Mouse (Mus musculus) midbrain, embryonic 14.5 days (tissue): ENCODE data around the gene Col9a3. TPM values are rescaled to one million over a fixed set of nuclear protein-coding genes. Genes with fewer than 3 reads are reported as not detected.

ENCODE experiments used
- ATAC-seq: fragments of 200-750 bp; cut with Nextera tagmentation; 2 replicates; pipeline ENCODE4 v1.8.0; 2017; ENCODE audit warnings: moderate number of reproducible peaks, moderate library complexity; ENCODE audit not compliant: low FRiP score, low TSS enrichment
- DNase-seq: peaks from one replicate; pipeline ENCODE4 v3.0.0-alpha.2; 2015
- H3K27ac ChIP-seq: fragments of 300-500 bp; sonication (generic); replicated peaks from 2 replicates; pipeline ENCODE4 v1.5.1; 2014; ENCODE audit warnings: mild to moderate bottlenecking, low read depth, low read length, moderate library complexity
- H3K27me3 ChIP-seq: fragments of 300-500 bp; sonication (generic); 2 replicates; pipeline ENCODE4 v1.6.1; 2014; ENCODE audit warnings: low read length, control low read depth, mixed read lengths; ENCODE audit not compliant: control insufficient read depth, insufficient read depth
- H3K36me3 ChIP-seq: fragments of 300-500 bp; sonication (generic); 2 replicates; pipeline ENCODE4 v1.6.1; 2014; ENCODE audit warnings: low read length, control low read depth; ENCODE audit not compliant: control insufficient read depth, insufficient read depth
- H3K4me1 ChIP-seq: fragments of 300-500 bp; sonication (generic); 2 replicates; pipeline ENCODE4 v1.6.1; 2014; ENCODE audit warnings: mild to moderate bottlenecking, antibody characterized with exemption, low read length, control low read depth; ENCODE audit not compliant: control insufficient read depth, insufficient read depth
- H3K4me2 ChIP-seq: fragments of 300-500 bp; sonication (generic); 2 replicates; pipeline ENCODE4 v1.6.1; 2014; ENCODE audit warnings: mild to moderate bottlenecking, low read length, moderate library complexity
- H3K4me3 ChIP-seq: fragments of 300-500 bp; sonication (generic); replicated peaks from 2 replicates; pipeline ENCODE4 v1.5.1; 2014; ENCODE audit warnings: low read depth, low read length
- H3K9ac ChIP-seq: fragments of 300-500 bp; sonication (generic); replicated peaks from 2 replicates; pipeline ENCODE4 v1.6.1; 2014; ENCODE audit warnings: mild to moderate bottlenecking, low read length, moderate library complexity
- H3K9me3 ChIP-seq: fragments of 300-500 bp; sonication (generic); 2 replicates; pipeline ENCODE4 v1.6.1; 2016; ENCODE audit warnings: low read length, control low read depth, mixed read lengths; ENCODE audit not compliant: control insufficient read depth
- WGBS: fragments of 180-500 bp; shearing (Covaris S2); extraction: QIAGEN DNeasy Blood & Tissue Kit; methylation state at CpG from one replicate; pipeline ENCODE4 v1.1.7; 2014; 5-methylcytosine and 5-hydroxymethylcytosine counted together
- polyA plus RNA-seq: library from polyadenylated mRNA; unstranded; fragments of >200 nt; fragmentation: Nextera tagmentation; extraction: Ambion mirVana; gene quantifications from 2 replicates; pipeline ENCODE4 v1.2.1, GENCODE M21; 2014

The Col9a3 gene
- polyA plus RNA-seq, 1 experiment from 2014 or later: 26.6 TPM

- Histone ChIP-seq H3K4me1 (peaks cover 19% of the 10 kb centered on the region; the same call in 1 of the 2 replicates), H3K4me2 (peak overlapping the region; percentile 63), H3K9me3 (no peaks in the 10 kb centered on the region), H3K27ac (0 out of 2 replicates have a peak overlapping the region, but pooled peaks have one; percentile 26), H3K36me3 (peaks cover 26% of the 10 kb centered on the region), H3K4me3 (peak overlapping the region; percentile 28), H3K9ac (peak overlapping the region; percentile 47; the same call in 1 of the 2 replicates), H3K27me3 (no peaks in the 10 kb centered on the region)
- peak; percentile 65 for DNase-seq
- under 1% methylated on average over 41 of the region's 41 CpGs for WGBS
- ATAC-seq: no peak
These were observed 641 bp downstream of the Col9a3 start for GRCm38 (mm10) chr2:180598157-180598705.

GRCm38 (mm10) chr2:180600569-180601021, 3.0 kb downstream of the Col9a3 start:
- Histone ChIP-seq H3K27ac (0 out of 2 replicates have a peak overlapping the region, but pooled peaks have one; percentile 13), H3K4me3 (no peak overlapping the region), H3K36me3 (peaks cover 3% of the 10 kb centered on the region; the same call in 1 of the 2 replicates), H3K4me1 (peaks cover 19% of the 10 kb centered on the region; the same call in 1 of the 2 replicates), H3K4me2 (no peak overlapping the region), H3K9ac (no peak overlapping the region), H3K27me3 (no peaks in the 10 kb centered on the region), H3K9me3 (no peaks in the 10 kb centered on the region)
- ATAC-seq (peak; percentile 54), DNase-seq (peak; percentile 60)
- 3% methylated on average over 9 of the region's 9 CpGs for WGBS

- whole genome bisulfite sequencing: 58% methylated on average over 6 of the region's 6 CpGs
- ATAC-seq (no peak), DNase-seq (no peak)
- Histone ChIP-seq H3K27ac (no peak overlapping the region), H3K4me2 (no peak overlapping the region), H3K36me3 (no peaks in the 10 kb centered on the region), H3K4me3 (no peak overlapping the region), H3K9ac (no peak overlapping the region), H3K27me3 (no peaks in the 10 kb centered on the region), H3K9me3 (no peaks in the 10 kb centered on the region), H3K4me1 (peaks cover 4% of the 10 kb centered on the region; the same call in 1 of the 2 replicates)
These were observed 7.2 kb downstream of the Col9a3 start for GRCm38 (mm10) chr2:180604781-180605180.

- Histone ChIP-seq H3K27ac (no peak overlapping the region), H3K4me3 (no peak overlapping the region), H3K27me3 (no peaks in the 10 kb centered on the region), H3K9ac (no peak overlapping the region), H3K9me3 (no peaks in the 10 kb centered on the region), H3K4me2 (no peak overlapping the region), H3K4me1 (no peaks in the 10 kb centered on the region), H3K36me3 (no peaks in the 10 kb centered on the region)
- WGBS: 84% methylated on average over 4 of the region's 4 CpGs
- ATAC-seq (no peak), DNase-seq (no peak)
These were observed 12.7 kb downstream of the Col9a3 start for GRCm38 (mm10) chr2:180610283-180610682.

DNA sequence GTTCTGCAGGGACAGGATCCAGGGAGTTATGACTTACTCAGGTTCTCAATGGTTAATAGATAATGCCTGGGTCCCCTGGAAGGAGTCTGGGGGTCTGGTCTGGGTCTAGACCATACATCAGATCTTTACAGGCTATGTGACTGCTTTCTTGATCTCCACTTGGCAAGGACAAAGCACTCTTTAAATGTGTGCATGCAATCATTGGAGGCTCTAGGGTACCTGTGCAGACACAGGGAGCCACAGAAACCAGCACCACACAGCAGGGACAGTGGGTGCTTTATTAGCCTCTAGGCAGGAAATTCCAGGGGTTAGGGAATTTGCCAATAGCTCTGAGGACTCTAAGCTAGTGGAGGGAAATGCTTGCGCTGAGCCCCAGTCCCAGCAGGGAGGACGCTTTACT, 14.3 kb downstream of the Col9a3 start:
- Histone ChIP-seq H3K4me3 (no peak overlapping the region), H3K27ac (no peak overlapping the region), H3K36me3 (no peaks in the 10 kb centered on the region), H3K9ac (no peak overlapping the region), H3K27me3 (no peaks in the 10 kb centered on the region), H3K4me1 (no peaks in the 10 kb centered on the region), H3K4me2 (no peak overlapping the region), H3K9me3 (no peaks in the 10 kb centered on the region)
- WGBS: 83% methylated on average over 2 of the region's 2 CpGs
- DNase-seq: no peak
- ATAC-seq: no peak

DNA sequence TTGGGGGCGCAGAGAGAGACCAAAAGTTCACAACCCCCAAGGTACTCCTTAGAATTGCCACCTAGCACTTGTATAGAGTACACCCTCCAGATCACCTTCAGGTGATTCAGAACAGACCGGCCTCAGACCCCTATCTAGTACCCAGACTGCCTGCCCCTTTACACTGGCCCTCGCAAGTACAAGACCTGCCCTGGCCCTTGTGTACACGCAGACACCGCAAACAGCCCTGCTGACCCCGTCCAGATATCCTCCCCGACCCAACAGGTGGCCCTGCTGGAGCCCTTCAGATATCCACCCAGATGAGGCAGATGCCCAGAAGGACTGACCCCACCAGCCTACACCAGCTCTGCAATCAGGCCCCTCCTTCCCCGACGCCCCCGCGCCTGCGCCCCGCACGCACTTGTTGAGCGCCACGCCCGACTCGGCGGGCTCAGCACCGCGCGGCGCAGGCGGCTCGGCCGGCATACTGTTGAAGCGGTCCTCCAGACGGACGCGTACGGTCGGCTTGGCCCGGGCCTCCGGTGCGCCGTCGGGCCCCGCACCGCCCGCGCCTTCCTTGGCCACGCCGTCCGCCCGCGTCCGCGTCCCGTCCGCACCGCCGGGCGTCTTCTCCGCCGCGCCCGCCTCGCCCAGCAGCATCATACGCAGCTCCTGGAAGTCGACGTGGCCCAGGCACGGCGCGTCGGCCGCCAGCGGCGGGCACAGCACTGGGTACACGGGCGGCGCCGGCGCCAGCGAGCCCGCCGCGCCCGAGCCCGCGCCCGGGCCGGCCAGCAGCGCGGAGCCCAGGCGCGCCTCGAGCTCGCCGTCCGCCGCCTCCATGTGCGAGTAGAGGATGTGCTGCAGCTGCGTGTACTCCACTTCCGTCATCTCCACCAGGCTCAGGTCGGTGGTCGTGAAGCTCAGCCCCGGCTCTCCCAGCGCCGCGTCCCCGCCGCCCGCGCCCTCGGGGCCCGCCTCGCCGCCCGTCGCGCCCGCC, 44.3 kb downstream of the Col9a3 start:
- Histone ChIP-seq H3K9me3 (peaks cover 14% of the 10 kb centered on the region), H3K4me2 (peak overlapping the region; percentile 47), H3K27me3 (peaks cover 38% of the 10 kb centered on the region), H3K27ac (no peak overlapping the region), H3K36me3 (no peaks in the 10 kb centered on the region), H3K4me1 (no peaks in the 10 kb centered on the region), H3K4me3 (peak overlapping the region; percentile 30), H3K9ac (no peak overlapping the region)
- DNase-seq (peak; percentile 27), ATAC-seq (no peak)
- WGBS: 3% methylated on average over 111 of the region's 112 CpGs

- DNase-seq (no peak), ATAC-seq (no peak)
- Histone ChIP-seq H3K9me3 (peaks cover 14% of the 10 kb centered on the region), H3K36me3 (no peaks in the 10 kb centered on the region), H3K4me3 (peak within 1 kb of the TSS; percentile 30), H3K4me2 (peak within 1 kb of the TSS; percentile 47), H3K4me1 (no peaks in the 10 kb centered on the region), H3K9ac (no peak within 1 kb of the TSS), H3K27me3 (peaks cover 38% of the 10 kb centered on the region), H3K27ac (no peak within 1 kb of the TSS)
- WGBS: 2% methylated on average over 45 of the region's 56 CpGs
These were observed 45.1 kb downstream of the Col9a3 start, which contains the start of gene Tcfl5 for GRCm38 (mm10) chr2:180642555-180643260. Gene Tcfl5 (minus strand): TSS chr2:180642708.

DNA sequence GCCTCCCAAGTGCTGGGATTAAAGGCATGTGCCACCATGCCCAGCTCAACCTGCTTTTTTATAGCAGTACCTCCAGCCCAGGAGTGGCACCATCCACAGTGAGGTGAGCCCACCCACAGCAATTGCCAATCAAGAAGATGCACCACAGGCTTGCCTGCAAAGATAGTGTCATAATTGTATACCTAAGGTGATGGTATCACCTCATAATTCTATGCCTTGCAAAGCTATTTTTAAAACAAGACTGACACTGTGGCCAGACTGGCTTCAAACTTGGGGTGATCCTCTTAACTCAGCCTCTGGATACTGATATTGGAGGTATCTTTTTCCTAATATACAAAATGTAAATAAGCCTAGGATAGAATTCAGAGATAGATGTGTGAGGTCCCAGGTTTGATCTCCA, 46.0 kb downstream of the Col9a3 start:
- ATAC-seq (no peak), DNase-seq (no peak)
- H3K9me3 ChIP-seq: peaks cover 14% of the 10 kb centered on the region
- no peaks in the 10 kb centered on the region for H3K4me1 ChIP-seq
- peaks cover 38% of the 10 kb centered on the region for H3K27me3 ChIP-seq
- H3K36me3 ChIP-seq: no peaks in the 10 kb centered on the region
- H3K9ac ChIP-seq: no peak overlapping the region
- H3K4me2 ChIP-seq: no peak overlapping the region
- no peak overlapping the region for H3K27ac ChIP-seq
- no peak overlapping the region for H3K4me3 ChIP-seq
